Mouse (Mus musculus) stomach, embryonic 16.5 days (tissue): ENCODE measurements at regions not wholly inside any gene's neighbourhood (a gene's known extent, or its start where the extent isn't known, plus 50 kb on each side); places are given as distances from the start of the nearest gene placed in this dataset.

ENCODE experiments used
- ATAC-seq: fragments of 200-750 bp; cut with Nextera tagmentation; 2 replicates; pipeline ENCODE4 v1.8.0; 2017; ENCODE audit warnings: moderate number of reproducible peaks, moderate TSS enrichment; ENCODE audit not compliant: insufficient read depth, low FRiP score
- H3K27ac ChIP-seq: fragments of 300-500 bp; sonication (generic); 2 replicates; pipeline ENCODE4 v1.5.1; 2014; ENCODE audit warnings: low read length
- H3K27me3 ChIP-seq: fragments of 300-500 bp; sonication (generic); 2 replicates; pipeline ENCODE4 v1.6.1; 2014; ENCODE audit warnings: low read length, control low read depth, mixed read lengths; ENCODE audit not compliant: control insufficient read depth, insufficient read depth
- H3K36me3 ChIP-seq: fragments of 300-500 bp; sonication (generic); 2 replicates; pipeline ENCODE4 v1.6.1; 2014; ENCODE audit warnings: low read length; ENCODE audit not compliant: control insufficient read depth, insufficient read depth
- H3K4me1 ChIP-seq: fragments of 300-500 bp; sonication (generic); 2 replicates; pipeline ENCODE4 v1.6.1; 2014; ENCODE audit warnings: low read length, control low read depth, mixed read lengths; ENCODE audit not compliant: control insufficient read depth, insufficient read depth
- H3K4me2 ChIP-seq: fragments of 300-500 bp; sonication (generic); 2 replicates; pipeline ENCODE4 v1.6.1; 2014; ENCODE audit warnings: low read depth, low read length, mixed read lengths
- H3K4me3 ChIP-seq: fragments of 300-500 bp; sonication (generic); replicated peaks from 2 replicates; pipeline ENCODE4 v1.5.1; 2014; ENCODE audit warnings: mild to moderate bottlenecking, low read length
- H3K9ac ChIP-seq: fragments of 300-500 bp; sonication (generic); 2 replicates; pipeline ENCODE4 v1.6.1; 2014; ENCODE audit warnings: low read length
- H3K9me3 ChIP-seq: fragments of 300-500 bp; sonication (generic); replicated peaks from 2 replicates; pipeline ENCODE4 v1.6.1; 2016; ENCODE audit warnings: low read length, control low read depth; ENCODE audit not compliant: control insufficient read depth
- WGBS: fragments of 180-500 bp; shearing (Covaris S2); extraction: QIAGEN DNeasy Blood & Tissue Kit; methylation state at CpG from one replicate; pipeline ENCODE4 v1.1.7; 2014; 5-methylcytosine and 5-hydroxymethylcytosine counted together

DNA sequence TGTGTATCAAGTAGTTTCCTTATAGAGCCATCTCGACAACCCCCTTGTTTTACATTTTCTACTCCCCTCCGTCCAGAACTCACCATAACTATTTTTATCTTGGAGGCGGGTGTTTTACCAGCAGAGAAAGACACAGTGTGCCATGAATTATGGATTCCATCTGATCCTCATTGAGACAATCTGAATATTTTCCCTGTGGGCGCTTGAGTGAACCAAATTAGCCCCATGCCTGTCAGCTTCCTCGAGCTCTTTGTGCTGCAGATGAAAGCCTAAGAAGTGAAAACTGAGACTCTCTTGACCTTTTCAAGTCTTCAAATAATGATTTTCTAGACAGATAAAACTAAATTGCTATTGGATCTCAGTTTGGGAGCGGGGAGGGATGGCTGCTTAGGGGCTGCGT, 134.0 kb upstream of the Ddx18 start:
- Histone ChIP-seq H3K4me3 (no peak overlapping the region), H3K27me3 (no peaks in the 10 kb centered on the region), H3K36me3 (no peaks in the 10 kb centered on the region), H3K4me1 (no peaks in the 10 kb centered on the region), H3K9ac (no peak overlapping the region), H3K9me3 (no peaks in the 10 kb centered on the region), H3K4me2 (no peak overlapping the region), H3K27ac (no peak overlapping the region)
- WGBS, result 66% methylated on average over 7 of the region's 7 CpGs
- ATAC-seq, result no peak

DNA sequence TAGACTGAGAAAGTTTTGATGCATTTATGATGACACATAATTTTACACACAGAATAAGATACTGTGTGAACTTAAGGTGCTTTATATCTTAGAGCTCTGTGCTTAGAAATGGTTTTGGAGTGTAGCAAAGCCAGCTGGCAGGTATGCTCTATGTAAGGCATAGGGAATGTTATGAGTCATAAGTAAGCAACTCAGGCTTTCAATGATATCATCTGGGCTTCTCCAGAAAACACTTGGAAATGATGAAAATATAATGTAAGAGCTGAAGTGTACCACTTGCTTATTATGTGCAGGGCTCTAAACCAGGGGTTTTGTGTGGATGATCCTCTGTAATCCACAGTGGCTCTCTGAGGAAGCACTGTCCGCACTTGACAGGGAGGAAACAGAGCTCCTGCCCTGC, 86.1 kb upstream of the Ddx18 start:
- ATAC-seq, result no peak
- Histone ChIP-seq H3K27me3 (no peaks in the 10 kb centered on the region), H3K36me3 (no peaks in the 10 kb centered on the region), H3K4me1 (no peaks in the 10 kb centered on the region), H3K9ac (no peak overlapping the region), H3K4me2 (no peak overlapping the region), H3K4me3 (no peak overlapping the region), H3K27ac (no peak overlapping the region), H3K9me3 (no peaks in the 10 kb centered on the region)
- WGBS, result 87% methylated on average over 1 of the region's 1 CpGs

DNA sequence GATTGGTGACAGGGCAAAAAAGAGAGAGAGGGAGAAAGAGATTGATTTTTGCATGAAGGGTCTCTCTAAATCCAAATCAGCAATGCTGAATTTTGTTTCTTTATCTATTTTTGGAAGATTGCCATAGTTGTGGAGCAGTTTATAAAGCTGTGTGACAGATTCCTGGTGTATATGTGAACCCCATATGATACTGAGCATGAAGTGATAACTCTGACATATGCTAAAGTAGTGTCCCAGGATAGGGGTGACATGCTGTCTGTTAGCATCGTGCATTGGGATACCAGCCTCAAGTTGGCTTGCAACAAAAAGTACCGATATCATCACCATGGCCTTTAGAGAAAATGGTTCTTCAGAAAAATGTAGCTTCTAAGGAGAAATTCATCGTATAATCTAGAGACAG, 82.3 kb upstream of the Ddx18 start:
- Histone ChIP-seq H3K4me1 (no peaks in the 10 kb centered on the region), H3K4me3 (no peak overlapping the region), H3K4me2 (no peak overlapping the region), H3K36me3 (no peaks in the 10 kb centered on the region), H3K9me3 (no peaks in the 10 kb centered on the region), H3K9ac (no peak overlapping the region), H3K27ac (no peak overlapping the region), H3K27me3 (no peaks in the 10 kb centered on the region)
- WGBS, result 92% methylated on average over 3 of the region's 3 CpGs
- ATAC-seq, result no peak

GRCm38 (mm10) chr1:121631466-121631865, 63.7 kb upstream of the Ddx18 start:
- Histone ChIP-seq H3K4me1 (no peaks in the 10 kb centered on the region), H3K4me3 (no peak overlapping the region), H3K27me3 (no peaks in the 10 kb centered on the region), H3K9ac (no peak overlapping the region), H3K4me2 (no peak overlapping the region), H3K27ac (no peak overlapping the region), H3K36me3 (no peaks in the 10 kb centered on the region), H3K9me3 (no peaks in the 10 kb centered on the region)
- no peak for ATAC-seq
- WGBS, result 82% methylated on average over 2 of the region's 2 CpGs

DNA sequence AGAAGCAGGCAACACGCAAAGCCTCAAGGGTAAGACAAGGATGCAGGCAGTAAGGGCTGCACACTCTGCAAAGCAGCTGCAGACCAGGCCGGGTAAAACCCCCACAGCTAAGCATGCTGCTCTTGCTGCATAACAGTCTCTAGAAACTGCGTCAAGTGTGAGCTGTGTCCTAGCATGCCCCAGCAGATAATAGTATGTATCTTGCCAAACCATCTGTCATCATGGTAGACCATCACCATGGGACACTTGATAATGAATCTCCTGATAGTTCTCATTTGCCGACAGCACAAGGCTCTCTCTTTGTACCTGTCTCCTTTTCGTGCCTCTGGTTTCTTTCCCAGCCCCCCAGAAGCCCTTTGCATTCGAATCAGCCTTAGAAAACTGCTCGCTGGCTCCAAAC, 52.5 kb upstream of the Ddx18 start:
- WGBS, result 75% methylated on average over 7 of the region's 7 CpGs
- Histone ChIP-seq H3K36me3 (no peaks in the 10 kb centered on the region), H3K27ac (no peak overlapping the region), H3K4me1 (no peaks in the 10 kb centered on the region), H3K9me3 (no peaks in the 10 kb centered on the region), H3K27me3 (no peaks in the 10 kb centered on the region), H3K4me2 (no peak overlapping the region), H3K9ac (no peak overlapping the region), H3K4me3 (no peak overlapping the region)
- no peak for ATAC-seq

DNA sequence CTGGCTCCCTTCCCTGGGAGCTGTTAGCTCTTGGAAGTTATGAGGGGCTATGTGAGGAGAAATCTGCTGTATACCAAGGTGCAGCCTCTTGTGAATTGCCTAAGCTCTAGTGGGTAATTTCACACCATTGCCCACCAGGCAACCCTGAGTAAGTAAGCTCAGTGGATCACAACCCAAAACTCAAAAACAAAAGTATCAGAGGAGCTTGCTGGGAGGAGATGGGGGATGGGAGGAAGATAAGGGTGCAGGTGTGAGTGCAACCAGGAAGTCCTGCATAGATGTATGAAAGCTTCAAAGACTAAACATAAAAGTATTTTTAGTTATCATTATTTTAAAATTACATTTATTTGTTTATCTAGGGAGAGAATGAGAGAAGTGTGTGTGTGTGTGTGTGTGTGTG, 50.8 kb upstream of the Ddx18 start:
- Histone ChIP-seq H3K9ac (no peak overlapping the region), H3K27ac (no peak overlapping the region), H3K9me3 (no peaks in the 10 kb centered on the region), H3K4me2 (no peak overlapping the region), H3K27me3 (no peaks in the 10 kb centered on the region), H3K4me1 (no peaks in the 10 kb centered on the region), H3K4me3 (no peak overlapping the region), H3K36me3 (no peaks in the 10 kb centered on the region)
- ATAC-seq, result no peak
